Mouse (Mus musculus): ENCODE measurements around the gene Olfr1009.

GRCm38 (mm10) chr2:85772413-85772812 is 57.2 kb downstream of the Olfr1009 start, which contains the start of gene Olfr1014:
- TF ChIP-seq EP300 (IDR thresholded peaks at IDR 0.05) (no peak), CTCF (IDR thresholded peaks at IDR 0.05) (no peak)
